Comparison of ENCODE assay signal across 16 mouse cellular contexts in genomic region chr2:124605341-124605740, GRCm38 (mm10).
DNase-seq lines count a peak whose midpoint lies in the region; ATAC-seq lines count a peak whose summit lies in the region.
"Had no signal": no experiment of that assay in that cellular context is flagged by ENCODE, and none has a peak within 500 bp of the region (broad histone marks: within the 10 kb centered on the region; RNA-seq: fewer than 3 reads in every experiment).

No protein-coding gene starts in this region.

- no peaks in the 10 kb centered on the region for H3K9me3 ChIP-seq in midbrain, embryonic 14.5 days (ENCODE audit: control insufficient read depth, low read length)
- H3K9me3 ChIP-seq in midbrain, embryonic 10.5 days (replicated peaks): no peaks in the 10 kb centered on the region
- H3K9me3 ChIP-seq: forebrain, embryonic 13.5 days; hindbrain, embryonic 15.5 days; kidney, embryonic 15.5 days; limb, embryonic 15.5 days had no signal

- H3K4me1 ChIP-seq in midbrain, embryonic 14.5 days (ENCODE audit: control insufficient read depth, insufficient read depth, low read length): 0 out of 2 replicates have a peak, but pooled peaks cover 2% of the 10 kb centered on the region
- peaks cover 26% of the 10 kb centered on the region for H3K4me1 ChIP-seq in midbrain, embryonic 10.5 days

- no peaks in the 10 kb centered on the region for H3K36me3 ChIP-seq in midbrain, embryonic 14.5 days (ENCODE audit: control insufficient read depth, insufficient read depth, low read length)
- no peaks in the 10 kb centered on the region for H3K36me3 ChIP-seq in midbrain, embryonic 10.5 days
- H3K36me3 ChIP-seq: hindbrain, embryonic 15.5 days; kidney, embryonic 15.5 days; limb, embryonic 15.5 days had no signal

- WGBS in midbrain, embryonic 14.5 days: 83% methylated on average over 1 of the region's 1 CpGs
- 77% methylated on average over 1 of the region's 1 CpGs for WGBS in midbrain, embryonic 10.5 days

- ATAC-seq in midbrain, embryonic 14.5 days (ENCODE audit: low FRiP score, low TSS enrichment): no peak
- ATAC-seq: forebrain, embryonic 13.5 days had no signal

- no peak overlapping the region for H3K9ac ChIP-seq in midbrain, embryonic 14.5 days (replicated peaks; ENCODE audit: low read length)
- H3K9ac ChIP-seq: forebrain, embryonic 13.5 days; hindbrain, embryonic 15.5 days; kidney, embryonic 15.5 days; limb, embryonic 15.5 days had no signal

- no peak overlapping the region for H3K4me2 ChIP-seq in midbrain, embryonic 14.5 days (ENCODE audit: low read length)
- H3K4me2 ChIP-seq: forebrain, embryonic 13.5 days; hindbrain, embryonic 15.5 days; kidney, embryonic 15.5 days; limb, embryonic 15.5 days had no signal

- H3K27me3 ChIP-seq in midbrain, embryonic 14.5 days (ENCODE audit: control insufficient read depth, insufficient read depth, low read length): no peaks in the 10 kb centered on the region; the same call in 1 of the 2 replicates
- H3K27me3 ChIP-seq in midbrain, embryonic 10.5 days (ENCODE audit: low read depth, poor library complexity, severe bottlenecking): peaks cover 30% of the 10 kb centered on the region
- H3K27me3 ChIP-seq: hindbrain, embryonic 15.5 days; kidney, embryonic 15.5 days had no signal

- no peak overlapping the region for H3K27ac ChIP-seq in midbrain, embryonic 14.5 days (replicated peaks; ENCODE audit: low read depth, low read length)
- no peak overlapping the region for H3K27ac ChIP-seq in midbrain, embryonic 10.5 days (replicated peaks)
- H3K27ac ChIP-seq: forebrain, embryonic 13.5 days; hindbrain, embryonic 15.5 days; kidney, embryonic 15.5 days; limb, embryonic 15.5 days had no signal

- DNase-seq in cerebellum, postnatal 14 days: peak; percentile 51 to 54
- no peak for DNase-seq in cerebellum, adult 9-11 months
- DNase-seq in kidney, adult 9 months: peak; percentile 30
- DNase-seq in kidney, postnatal 10 days: no peak
- DNase-seq in midbrain, embryonic 14.5 days: peak; percentile 54
- DNase-seq in midbrain, embryonic 10.5 days (ENCODE audit: low spot score): no peak
- DNase-seq in adrenal gland, postnatal 25 days: no peak
- DNase-seq: adrenal gland, postnatal 14 days; heart, adult 18-20 months; heart, postnatal 10 days; right cerebral cortex, postnatal 14 days; thymus, postnatal 4 days had no signal

- H3K4me3 ChIP-seq in midbrain, embryonic 14.5 days (replicated peaks; ENCODE audit: low read depth, low read length): no peak overlapping the region
- no peak overlapping the region for H3K4me3 ChIP-seq in midbrain, embryonic 10.5 days
- H3K4me3 ChIP-seq: forebrain, embryonic 13.5 days; hindbrain, embryonic 15.5 days; kidney, embryonic 15.5 days; limb, embryonic 15.5 days had no signal

Comparison
In these comparisons a context has a peak if more than half of its experiments do, and no peak if none do; other contexts are left out.
1. DNase-seq: peak in cerebellum, postnatal 14 days (2 of 2), kidney, adult 9 months (single experiment) and midbrain, embryonic 14.5 days (single experiment); none in cerebellum, adult 9-11 months (single experiment), kidney, postnatal 10 days (single experiment), midbrain, embryonic 10.5 days (single experiment) and adrenal gland, postnatal 25 days (single experiment).